Mouse (Mus musculus): ENCODE data around the gene Cyp4f39.
A peak's percentile ranks its signal among the peaks of the same experiment; 100 is the strongest.

The Cyp4f39 gene

DNA sequence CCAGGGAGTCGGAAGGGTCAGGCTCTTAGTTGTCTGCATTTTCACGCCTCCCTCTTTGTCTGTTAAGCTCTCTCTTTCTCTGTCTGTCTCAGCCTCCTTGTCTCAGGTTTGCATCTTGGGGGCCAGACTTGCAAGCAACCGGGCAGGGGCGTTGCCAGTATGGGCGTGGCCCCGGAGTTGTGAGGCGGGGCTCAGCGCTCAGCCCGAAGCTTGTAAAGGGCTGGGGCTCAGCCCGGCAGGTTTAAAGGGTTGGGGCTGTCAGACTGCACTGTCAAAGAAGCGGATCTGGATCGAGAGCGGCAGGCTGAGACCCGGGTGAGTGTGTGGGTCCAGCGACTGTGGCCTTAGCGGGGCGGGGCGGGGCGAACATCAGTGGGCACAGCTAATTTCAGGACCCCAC is at the start of gene Cyp4f39:
Cyp4f39 (plus strand) TSS at position 242 of the 400 bp plus-strand sequence.
- DNase-seq (ENCODE audit: low spot score in 2 of 2), result no peak

DNA sequence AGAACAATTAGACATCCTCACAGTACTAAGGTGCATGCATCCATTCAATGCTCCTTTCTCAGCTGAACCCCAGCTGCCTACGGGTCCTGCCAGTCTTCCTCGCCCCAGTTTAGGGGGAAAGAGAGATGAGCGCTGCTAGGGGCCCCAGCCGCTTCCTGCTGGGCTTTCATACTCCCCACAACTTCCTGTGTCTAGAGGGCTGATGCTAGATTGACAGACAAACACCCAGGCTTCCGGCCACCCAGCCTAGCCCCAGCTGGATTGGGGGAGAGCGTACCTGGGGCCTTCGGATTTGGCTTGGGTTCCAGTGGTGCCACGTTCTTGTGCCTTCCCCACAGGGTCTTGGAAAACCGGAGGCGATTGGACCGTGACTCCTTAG is 49.8 kb upstream of the Cyp4f39 start:
- no peak for DNase-seq (ENCODE audit: low spot score in 2 of 2)

GRCm38 (mm10) chr17:32403417-32403816 is 49.1 kb upstream of the Cyp4f39 start, which contains the start of gene Rasal3:
Gene Rasal3, minus strand, starts transcription at chr17:32403583.
- no peak for DNase-seq (ENCODE audit: low spot score in 2 of 2)

GRCm38 (mm10) chr17:32411898-32412297 is 40.6 kb upstream of the Cyp4f39 start:
- no peak for DNase-seq (ENCODE audit: low spot score in 2 of 2)

DNA sequence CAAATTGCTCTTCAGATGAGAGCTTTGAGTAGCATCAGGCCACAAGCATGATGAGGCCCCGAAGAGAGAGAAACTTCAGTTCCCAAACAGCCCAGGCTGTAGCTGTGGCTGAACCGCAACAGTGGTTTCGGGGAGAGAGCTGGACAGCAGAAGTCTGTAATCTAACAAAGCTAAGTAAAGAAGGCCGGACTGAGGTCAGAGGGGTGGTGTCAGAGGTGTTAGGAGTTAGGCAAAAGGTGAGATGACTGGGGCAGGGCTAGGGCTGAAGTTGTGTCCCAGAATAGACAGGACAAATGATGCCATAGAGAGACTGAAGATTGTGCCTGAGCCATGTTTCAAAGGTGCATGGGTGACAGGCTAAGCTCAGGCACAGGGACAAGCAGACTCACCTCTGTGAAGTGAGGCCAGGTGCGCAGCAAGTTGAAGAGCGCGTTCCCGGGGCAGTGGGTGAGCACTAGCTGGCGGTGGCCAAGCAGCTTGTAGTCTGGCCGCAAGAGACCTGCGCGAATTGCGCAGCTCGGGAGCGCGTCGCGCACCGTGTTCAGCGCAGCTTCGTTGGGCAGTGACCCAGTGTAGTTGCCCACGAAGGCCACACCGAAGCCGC is 37.0 kb upstream of the Cyp4f39 start:
- DNase-seq (ENCODE audit: low spot score in 2 of 2), result no peak

DNA sequence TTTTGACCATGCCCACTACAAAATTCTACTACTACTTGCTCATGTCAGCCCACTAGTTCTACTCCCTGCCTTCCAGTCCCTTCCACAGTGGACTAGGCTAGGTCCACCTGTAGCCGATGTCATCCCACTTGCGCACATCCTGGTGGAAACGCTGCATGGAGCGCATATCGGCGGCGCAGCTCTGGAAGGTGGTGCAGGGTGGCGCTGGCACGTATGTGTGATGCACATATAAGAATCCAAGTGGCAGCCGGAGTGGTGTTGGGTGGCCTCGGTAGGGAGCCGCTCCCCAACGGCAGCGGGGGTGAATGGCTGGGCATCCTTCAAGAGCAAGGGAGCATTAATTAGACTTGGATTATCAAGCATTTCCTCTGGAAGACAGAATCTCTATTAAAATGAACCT is 35.8 kb upstream of the Cyp4f39 start:
- DNase-seq (ENCODE audit: low spot score in 2 of 2), result no peak

DNA sequence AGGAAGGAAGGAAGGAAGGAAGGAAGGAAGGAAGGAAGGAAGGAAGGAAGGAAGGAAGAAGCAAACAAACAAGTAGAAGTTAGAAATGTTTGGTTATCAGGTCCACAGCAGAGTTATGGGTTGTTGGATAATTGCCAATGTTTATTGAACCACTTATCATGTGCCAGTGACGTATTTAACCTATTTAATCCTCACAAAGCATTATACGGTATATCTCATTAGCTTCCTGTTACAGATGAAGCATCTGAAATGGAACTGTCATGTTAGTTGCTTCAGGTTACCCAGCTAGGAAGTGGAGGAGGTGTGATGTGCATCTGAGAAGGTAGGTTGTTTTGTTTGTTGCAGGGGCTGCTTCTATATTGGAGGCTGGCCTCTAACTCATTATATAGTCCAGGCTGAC is 32.5 kb upstream of the Cyp4f39 start:
- DNase-seq (ENCODE audit: low spot score in 2 of 2), result no peak

GRCm38 (mm10) chr17:32420781-32421180 is 31.7 kb upstream of the Cyp4f39 start:
- DNase-seq (ENCODE audit: low spot score in 2 of 2), result no peak

GRCm38 (mm10) chr17:32424034-32424433 is 28.5 kb upstream of the Cyp4f39 start, which contains the start of gene Pglyrp2:
Gene Pglyrp2, minus strand, starts transcription at chr17:32424167.
- no peak for DNase-seq (ENCODE audit: low spot score in 2 of 2)

GRCm38 (mm10) chr17:32426610-32427009 is 25.9 kb upstream of the Cyp4f39 start:
- DNase-seq (ENCODE audit: low spot score in 2 of 2), result no peak

- peak in 1 of 2 experiments; percentile 4 for DNase-seq (ENCODE audit: low spot score in 2 of 2)
These were observed 20.6 kb upstream of the Cyp4f39 start for GRCm38 (mm10) chr17:32431972-32432371.

DNA sequence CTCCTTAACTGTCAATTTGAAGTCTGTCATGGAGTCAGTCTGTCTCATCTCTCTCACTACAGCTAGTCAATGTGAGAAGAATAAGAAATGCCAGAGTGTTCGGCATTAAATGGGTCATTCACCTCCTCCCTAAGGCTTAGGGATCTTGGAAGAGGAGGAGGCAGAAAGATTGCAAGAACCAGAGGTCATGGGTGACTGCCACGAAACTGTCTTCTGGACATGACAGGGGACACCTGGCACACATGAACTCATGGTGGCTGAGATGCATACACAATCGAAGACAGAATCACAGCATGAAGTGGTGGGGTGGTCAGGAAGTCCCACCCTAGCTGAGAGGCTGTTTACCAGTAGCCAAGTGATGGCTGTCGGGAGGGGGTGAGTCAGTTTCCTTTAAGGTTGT is 18.2 kb upstream of the Cyp4f39 start:
- no peak for DNase-seq (ENCODE audit: low spot score in 2 of 2)

GRCm38 (mm10) chr17:32435151-32435550 is 17.4 kb upstream of the Cyp4f39 start:
- DNase-seq (ENCODE audit: low spot score in 2 of 2), result no peak

GRCm38 (mm10) chr17:32437106-32437505 is 15.4 kb upstream of the Cyp4f39 start:
- DNase-seq (ENCODE audit: low spot score in 2 of 2), result no peak

- no peak for DNase-seq (ENCODE audit: low spot score in 2 of 2)
These were observed 9.3 kb upstream of the Cyp4f39 start for GRCm38 (mm10) chr17:32443245-32443644.

GRCm38 (mm10) chr17:32445016-32445415 is 7.5 kb upstream of the Cyp4f39 start:
- no peak for DNase-seq (ENCODE audit: low spot score in 2 of 2)

GRCm38 (mm10) chr17:32447195-32447594 is 5.3 kb upstream of the Cyp4f39 start:
- no peak for DNase-seq (ENCODE audit: low spot score in 2 of 2)

DNA sequence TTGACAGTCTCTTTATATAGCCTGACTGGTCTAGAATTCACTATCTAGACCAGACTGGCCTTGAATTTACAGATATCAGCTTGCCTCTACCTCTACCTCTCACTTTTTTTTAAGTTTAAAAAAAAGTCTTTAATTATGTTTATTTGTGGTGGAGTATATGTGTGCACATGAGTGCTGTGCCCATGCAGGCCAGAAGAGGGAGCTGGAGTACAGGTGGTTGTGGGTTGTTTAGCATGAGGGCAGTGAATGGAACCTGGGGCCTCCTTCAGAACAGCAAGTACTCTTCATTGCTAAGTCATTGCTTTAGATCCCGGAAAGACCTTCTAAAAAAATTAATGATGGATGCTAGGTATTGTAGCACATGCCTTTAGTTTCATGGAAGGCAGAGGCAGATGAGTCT is 3.5 kb upstream of the Cyp4f39 start:
- DNase-seq (ENCODE audit: low spot score in 2 of 2), result no peak

DNA sequence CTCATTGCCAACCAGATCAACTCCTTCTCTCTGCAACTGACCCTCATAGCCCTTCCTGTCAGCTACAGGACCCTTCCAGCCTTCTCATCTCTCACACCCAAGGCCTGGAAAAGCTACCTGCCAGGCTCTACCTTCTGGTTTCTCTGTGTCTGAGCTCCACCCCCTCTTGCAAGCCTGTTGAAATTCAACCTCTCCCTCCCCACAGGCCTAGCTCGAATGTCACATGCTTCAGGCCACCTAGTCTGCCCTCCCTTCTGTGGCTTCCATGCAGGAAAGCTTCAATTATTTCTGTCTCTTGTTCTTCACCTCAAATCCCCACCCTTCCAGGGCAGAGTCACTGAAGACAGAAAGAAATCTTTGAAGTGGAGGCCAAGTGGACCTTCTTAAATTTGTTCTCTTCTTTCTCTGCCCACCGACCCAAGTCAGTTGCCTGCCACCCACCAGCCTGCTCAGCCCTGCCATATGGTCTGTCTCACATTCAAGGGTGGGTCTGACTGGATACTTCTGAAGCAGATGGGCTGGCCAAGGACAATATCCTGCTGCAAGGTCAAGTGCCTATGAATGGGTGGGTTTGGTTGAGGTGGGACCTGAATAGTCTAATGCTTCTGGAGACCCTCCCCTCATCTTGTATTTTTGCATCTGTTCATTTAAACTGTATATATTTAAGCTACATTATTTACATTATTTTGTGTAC is 1.5 kb upstream of the Cyp4f39 start:
- DNase-seq (ENCODE audit: low spot score in 2 of 2), result no peak

- DNase-seq (ENCODE audit: low spot score in 2 of 2), result no peak
These were observed 1.7 kb downstream of the Cyp4f39 start for GRCm38 (mm10) chr17:32454188-32454587.

DNA sequence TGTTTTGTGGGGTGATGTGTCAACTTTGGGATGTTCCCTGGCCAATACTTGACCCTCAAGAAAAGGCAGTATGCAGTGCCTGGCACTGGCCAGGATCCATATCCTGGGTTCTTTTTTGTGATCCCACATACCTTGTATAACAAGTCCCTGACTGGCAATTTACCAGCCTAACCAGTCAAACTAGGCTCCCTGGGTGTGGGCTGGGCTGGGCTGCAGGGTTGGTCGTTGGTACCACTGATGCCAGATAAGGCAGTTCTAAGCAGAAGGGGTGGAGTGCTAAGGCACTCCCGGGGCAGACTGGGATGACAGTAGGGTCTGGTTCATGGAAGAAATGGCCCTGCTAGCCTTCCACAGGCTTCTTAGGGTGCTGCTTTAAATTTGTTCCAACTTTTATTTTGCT is 2.5 kb downstream of the Cyp4f39 start:
- DNase-seq (ENCODE audit: low spot score in 2 of 2), result no peak

GRCm38 (mm10) chr17:32468494-32468893 is 16.0 kb downstream of the Cyp4f39 start:
- no peak for DNase-seq (ENCODE audit: low spot score in 2 of 2)

- no peak for DNase-seq (ENCODE audit: low spot score in 2 of 2)
These were observed 18.3 kb downstream of the Cyp4f39 start for GRCm38 (mm10) chr17:32470795-32471194.

GRCm38 (mm10) chr17:32472176-32472575 is 19.7 kb downstream of the Cyp4f39 start:
- DNase-seq (ENCODE audit: low spot score in 2 of 2), result no peak

Data from left cerebral cortex, adult 9 months (tissue).